8 mouse cellular contexts compared by ENCODE assay signal in the genomic region with DNA sequence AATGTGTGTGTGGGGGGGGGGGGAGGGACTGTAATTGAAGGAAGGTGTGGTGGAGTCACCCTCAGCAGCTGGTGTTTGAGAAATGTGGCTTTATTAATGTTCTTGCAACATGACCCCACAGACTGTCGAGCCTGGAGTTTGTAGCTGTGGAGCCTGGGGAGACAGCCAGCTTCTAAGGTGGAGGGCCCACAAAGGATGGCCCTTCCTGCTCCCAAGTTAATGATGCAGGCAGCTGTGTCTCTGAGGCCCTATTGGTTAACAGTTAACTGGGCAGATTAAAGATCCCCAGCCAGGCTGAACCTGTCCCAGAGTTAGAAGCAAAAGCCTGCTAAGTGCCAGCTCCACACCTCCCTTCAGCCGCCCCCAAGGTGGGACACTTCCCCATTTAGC.
DNase-seq lines count a peak whose midpoint lies in the region; ATAC-seq and TF ChIP-seq lines count a peak whose summit lies in the region.
"Had no signal": no experiment of that assay in that cellular context is flagged by ENCODE, and none has a peak within 500 bp of the region (broad histone marks: within the 10 kb centered on the region; RNA-seq: fewer than 3 reads in every experiment).

No protein-coding gene starts in this region.

- 62% methylated on average over 2 of the region's 2 CpGs for WGBS in heart, embryonic 13.5 days
- 57% methylated on average over 2 of the region's 2 CpGs for WGBS in midbrain, postnatal 0 days

- ATAC-seq in heart, embryonic 13.5 days (ENCODE audit: extremely low read depth, insufficient number of reproducible peaks, low FRiP score, low TSS enrichment) = no peak
- ATAC-seq in midbrain, postnatal 0 days (ENCODE audit: low FRiP score) = no peak

- intact Hi-C loops in left cerebral cortex, postnatal 36 days (cut with DNase I) = loop anchor here (5.0 kb wide), 1 partner anchor 44 kb away; no protein-coding TSS in a partner anchor

- H3K27ac ChIP-seq in heart, embryonic 13.5 days (replicated peaks) = peak overlapping the region; percentile 75
- H3K27ac ChIP-seq in midbrain, postnatal 0 days (ENCODE audit: low read depth, low read length) = no peak overlapping the region
- H3K27ac ChIP-seq: macrophage had no signal

- no peaks in the 10 kb centered on the region for H3K9me3 ChIP-seq in heart, embryonic 13.5 days
- no peaks in the 10 kb centered on the region for H3K9me3 ChIP-seq in midbrain, postnatal 0 days (ENCODE audit: low read length)

- peak overlapping the region; percentile 40; the same call in 1 of the 2 replicates for H3K9ac ChIP-seq in heart, embryonic 13.5 days
- H3K9ac ChIP-seq in midbrain, postnatal 0 days (replicated peaks; ENCODE audit: low read length, poor library complexity, severe bottlenecking) = no peak overlapping the region

- H3K4me2 ChIP-seq in heart, embryonic 13.5 days = no peak overlapping the region; the same call in 1 of the 2 replicates
- H3K4me2 ChIP-seq in midbrain, postnatal 0 days (ENCODE audit: low read depth, low read length, poor library complexity, severe bottlenecking) = no peak overlapping the region

- TF ChIP-seq CTCF in midbrain, postnatal 0 days (IDR thresholded peaks at IDR 0.05) = no peak

- H3K36me3 ChIP-seq in heart, embryonic 13.5 days = no peaks in the 10 kb centered on the region
- H3K36me3 ChIP-seq in midbrain, postnatal 0 days (ENCODE audit: insufficient read depth, low read length) = no peaks in the 10 kb centered on the region

- H3K4me3 ChIP-seq in heart, embryonic 13.5 days = no peak overlapping the region
- H3K4me3 ChIP-seq in midbrain, postnatal 0 days (ENCODE audit: low read depth, low read length) = no peak overlapping the region

- DNase-seq in retina, postnatal 1 day = peak; percentile 8
- no peak for DNase-seq in retina, embryonic 14.5 days (ENCODE audit: low spot score)
- DNase-seq in kidney, postnatal 4 days = peak; percentile 53 to 72
- no peak for DNase-seq in right cerebral cortex, adult 2 months (ENCODE audit: low spot score in 2 of 2)
- no peak for DNase-seq in left cerebral cortex, postnatal 36 days (ENCODE audit: low spot score in 2 of 2)
- no peak for DNase-seq in midbrain, postnatal 0 days (ENCODE audit: low spot score)

- H3K4me1 ChIP-seq in heart, embryonic 13.5 days = peaks cover 43% of the 10 kb centered on the region
- H3K4me1 ChIP-seq in midbrain, postnatal 0 days (ENCODE audit: insufficient read depth, low read length) = peaks cover 18% of the 10 kb centered on the region

- no peaks in the 10 kb centered on the region for H3K27me3 ChIP-seq in heart, embryonic 13.5 days (replicated peaks)
- H3K27me3 ChIP-seq in midbrain, postnatal 0 days (ENCODE audit: insufficient read depth, low read length) = no peaks in the 10 kb centered on the region

Comparison
In these comparisons a context has a peak if more than half of its experiments do, and no peak if none do; other contexts are left out.
1. DNase-seq: peak in retina, postnatal 1 day (single experiment) and kidney, postnatal 4 days (2 of 2); none in retina, embryonic 14.5 days (single experiment), right cerebral cortex, adult 2 months (0 of 2), left cerebral cortex, postnatal 36 days (0 of 2) and midbrain, postnatal 0 days (single experiment).